Mouse (Mus musculus) cortical plate, adult 2 months (tissue): Measurements from ENCODE around the gene Polr3h.

Source experiments
- CTCF ChIP-seq: fragments of 200-500 bp; IDR thresholded peaks from 2 replicates; pipeline ENCODE4 v1.5.1; 2011; ENCODE audit warnings: mild to moderate bottlenecking, control low read depth, low read length; ENCODE audit not compliant: insufficient read depth; ENCODE audit errors: extremely low read depth
- POLR2A ChIP-seq: fragments of 200-500 bp; IDR thresholded peaks from 2 replicates; pipeline ENCODE4 v1.6.1; 2011; ENCODE audit warnings: mild to moderate bottlenecking, low read length, control low read depth; ENCODE audit not compliant: insufficient read depth; ENCODE audit errors: extremely low read depth

- no peak for TF ChIP-seq CTCF
- no peak for TF ChIP-seq POLR2A
Measured at GRCm38 (mm10) chr15:81952310-81952709, 26.3 kb upstream of the Polr3h start.
